Mouse (Mus musculus) lung, adult 2 months (tissue): Measurements from ENCODE around the gene Kdm4b.

Source experiments
- CTCF ChIP-seq: fragments of 200-500 bp; IDR thresholded peaks from 2 replicates; pipeline ENCODE4 v1.5.1; 2011; ENCODE audit warnings: mild to moderate bottlenecking, low read length, control low read depth; ENCODE audit not compliant: insufficient read depth
- POLR2A ChIP-seq: fragments of 200-500 bp; IDR thresholded peaks from 2 replicates; pipeline ENCODE4 v1.6.1; 2011; ENCODE audit warnings: low read depth, mild to moderate bottlenecking, control low read depth, low read length, borderline replicate concordance; ENCODE audit errors: extremely low read depth

DNA sequence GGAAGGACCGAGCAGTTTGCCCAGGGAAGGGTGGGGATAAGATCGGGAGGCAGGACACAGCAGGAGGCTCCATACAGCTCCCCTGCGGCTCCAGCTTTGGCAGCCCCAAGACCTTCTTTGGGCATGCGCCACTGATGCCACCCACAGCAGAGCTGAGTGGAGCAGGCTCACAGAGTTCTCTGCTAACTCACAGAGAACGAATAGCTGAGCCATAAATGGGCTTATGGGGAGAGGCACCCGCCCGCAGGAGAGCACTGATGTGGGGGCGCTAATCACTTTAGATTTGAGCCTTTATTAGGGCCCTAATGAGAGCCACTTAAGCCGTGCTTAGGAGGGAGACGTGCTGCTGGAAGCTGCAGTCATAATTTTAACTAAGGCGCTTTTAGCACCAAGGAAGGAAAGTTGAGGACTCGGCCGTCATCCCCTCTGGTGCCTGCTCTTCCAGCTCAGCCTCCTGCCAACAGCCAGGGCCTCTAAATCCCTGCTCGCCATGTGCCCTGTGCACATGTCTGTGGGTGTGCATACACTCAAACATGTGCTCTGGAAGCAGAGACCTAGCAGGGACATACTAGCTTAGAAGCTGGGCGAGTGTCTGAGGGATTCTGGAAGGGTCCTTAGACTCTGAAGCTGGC, 45.3 kb downstream of the Kdm4b start:
- TF ChIP-seq CTCF: no peak
- TF ChIP-seq POLR2A: no peak
